8 mouse cellular contexts compared by ENCODE assay signal in genomic region chr1:35385430-35385829, GRCm38 (mm10).
DNase-seq lines count a peak whose midpoint lies in the region; ATAC-seq and TF ChIP-seq lines count a peak whose summit lies in the region.

No protein-coding gene starts in this region.

- H3K9ac ChIP-seq in CH12.LX (ENCODE audit: insufficient read depth, low read depth), result no peak overlapping the region
- no peak overlapping the region for H3K9ac ChIP-seq in heart, embryonic 15.5 days

- H3K27me3 ChIP-seq in CH12.LX (replicated peaks), result no peaks in the 10 kb centered on the region
- no peaks in the 10 kb centered on the region for H3K27me3 ChIP-seq in heart, embryonic 15.5 days

- H3K4me3 ChIP-seq in CH12.LX (replicated peaks in 1 of 3; ENCODE audit: low read depth in 2 of 3, low read length in 2 of 3, poor library complexity in 1 of 3), result no peak overlapping the region
- H3K4me3 ChIP-seq in heart, embryonic 15.5 days, result peak overlapping the region; percentile 17; the same call in 1 of the 2 replicates

- TF ChIP-seq RAD21 in CH12.LX (IDR thresholded peaks at IDR 0.05; ENCODE audit: low read depth, low read length), result peak; percentile 10

- peaks cover 0 to 4% of the 10 kb centered on the region in 2 experiments; a peak in 1 of 4 replicates for H3K4me1 ChIP-seq in CH12.LX (ENCODE audit: control insufficient read depth in 1 of 2, insufficient read depth in 2 of 2)
- peaks cover 6% of the 10 kb centered on the region for H3K4me1 ChIP-seq in heart, embryonic 15.5 days (replicated peaks)

- H3K79me2 ChIP-seq in CH12.LX (replicated peaks; ENCODE audit: control insufficient read depth, extremely low read depth, insufficient read depth, poor library complexity, severe bottlenecking), result no peaks in the 10 kb centered on the region

- no peaks in the 10 kb centered on the region for H3K36me3 ChIP-seq in CH12.LX (replicated peaks in 1 of 2; ENCODE audit: control insufficient read depth in 1 of 2, insufficient read depth in 1 of 2, low read length in 1 of 2)
- no peaks in the 10 kb centered on the region for H3K36me3 ChIP-seq in heart, embryonic 15.5 days

- no peak for TF ChIP-seq EP300 in CH12.LX (IDR thresholded peaks at IDR 0.05; ENCODE audit: low read length)

- peak; percentile 60; the same call in 1 of the 2 replicates for ATAC-seq in heart, embryonic 15.5 days (replicated peaks; ENCODE audit: insufficient number of reproducible peaks, insufficient read depth, low FRiP score, low read depth)
- no peak for ATAC-seq in activated CD4-positive, CD25-positive, alpha-beta regulatory T cell, adult 4 months

- TF ChIP-seq CTCF in CH12.LX (conservative IDR thresholded peaks at IDR 0.05 in 1 of 2, IDR thresholded peaks at IDR 0.05 in 1 of 2; ENCODE audit: low read depth in 2 of 2, low read length in 2 of 2), result peak; percentile 79 to 98

- 30% methylated on average over 9 of the region's 9 CpGs for WGBS in heart, embryonic 15.5 days

- peak; percentile 77 for DNase-seq in CH12.LX (ENCODE audit: extremely low read depth)
- peak; percentile 82 for DNase-seq in adrenal gland, adult 8-10 months
- peak; percentile 71 for DNase-seq in embryo, embryonic 11.5 days (ENCODE audit: low read depth, low spot score)
- peak; percentile 43 to 67 for DNase-seq in layer of hippocampus, adult 8-10 months (ENCODE audit: low spot score in 2 of 2)
- DNase-seq in lung, postnatal 4 days, result peak; percentile 56 to 73
- DNase-seq in spleen, adult 12 weeks (ENCODE audit: low spot score), result peak; percentile 9

- no peaks in the 10 kb centered on the region for H3K9me3 ChIP-seq in CH12.LX (replicated peaks; ENCODE audit: low read length)
- no peaks in the 10 kb centered on the region for H3K9me3 ChIP-seq in heart, embryonic 15.5 days (replicated peaks)

- in situ Hi-C loops in CH12.LX (cut with MboI; ENCODE audit: low pct_ligation_motif_present, low pct_unique_long_range_greater_than_20kb, low sequenced_read_pairs), result no loop called here

- dilution Hi-C loops in CH12.LX (cut with MboI; ENCODE audit: extremely low pct_ligation_motif_present, extremely low pct_unique_long_range_greater_than_20kb, low sequenced_read_pairs), result no loop called here

- H3K4me2 ChIP-seq in CH12.LX (ENCODE audit: insufficient read depth, low read depth, poor library complexity, severe bottlenecking), result peak overlapping the region; percentile 63
- peak overlapping the region; percentile 52 for H3K4me2 ChIP-seq in heart, embryonic 15.5 days

- no peak for TF ChIP-seq POLR2A in CH12.LX (IDR thresholded peaks at IDR 0.05; ENCODE audit: low read depth, low read length)

- no peak overlapping the region for H3K27ac ChIP-seq in CH12.LX (ENCODE audit: insufficient read depth, low read depth)
- no peak overlapping the region for H3K27ac ChIP-seq in heart, embryonic 15.5 days

TF ChIP-seq in CH12.LX, 34 proteins besides CTCF, POLR2A, EP300 and RAD21:
- peak; percentile 59 for TF ChIP-seq SMC3 (IDR thresholded peaks at IDR 0.05; ENCODE audit: low read depth, low read length)
- TF ChIP-seq TBP (conservative IDR thresholded peaks at IDR 0.05; ENCODE audit: low read depth, low read length), result no peak

Comparison
In these comparisons a context has a peak if more than half of its experiments do, and no peak if none do; other contexts are left out.
1. DNase-seq: peak in every context shown above with its lines; median percentile 82 in adrenal gland, adult 8-10 months; 77 in CH12.LX; 71 in embryo, embryonic 11.5 days; 64 in lung, postnatal 4 days; 55 in layer of hippocampus, adult 8-10 months; 9 in spleen, adult 12 weeks.